Mouse (Mus musculus) bone marrow macrophage, adult 2 months (primary cell): ENCODE measurements around the gene Tmem243.

Experiments
- CTCF ChIP-seq: IDR thresholded peaks from 2 replicates; pipeline ENCODE4 v1.5.1; 2012; ENCODE audit warnings: low read depth, mild to moderate bottlenecking, low read length, moderate library complexity
- POLR2A ChIP-seq: IDR thresholded peaks from 2 replicates; pipeline ENCODE4 v1.6.1; 2012; ENCODE audit warnings: mild to moderate bottlenecking, low read depth, low read length, borderline replicate concordance

GRCm38 (mm10) chr5:9093490-9093889, 7.0 kb upstream of the Tmem243 start:
- TF ChIP-seq CTCF, result no peak
- no peak for TF ChIP-seq POLR2A
